Mouse (Mus musculus) midbrain, embryonic 15.5 days (tissue): ENCODE data around the gene Tango6. TPM values are rescaled to one million over a fixed set of nuclear protein-coding genes. Genes with fewer than 3 reads are reported as not detected.

Source experiments
- ATAC-seq: fragments of 200-750 bp; cut with Nextera tagmentation; replicated peaks from 2 replicates; pipeline ENCODE4 v1.8.0; 2017; ENCODE audit warnings: moderate TSS enrichment
- H3K27ac ChIP-seq: fragments of 300-500 bp; sonication (generic); 2 replicates; pipeline ENCODE4 v1.5.1; 2015; ENCODE audit warnings: mild to moderate bottlenecking, inconsistent platforms
- H3K27me3 ChIP-seq: fragments of 300-500 bp; sonication (generic); replicated peaks from 2 replicates; pipeline ENCODE4 v1.6.1; 2015; ENCODE audit warnings: inconsistent platforms
- H3K36me3 ChIP-seq: fragments of 300-500 bp; sonication (generic); replicated peaks from 2 replicates; pipeline ENCODE4 v1.6.1; 2015; ENCODE audit warnings: inconsistent platforms
- H3K4me1 ChIP-seq: fragments of 300-500 bp; sonication (generic); 2 replicates; pipeline ENCODE4 v1.6.1; 2015; ENCODE audit warnings: inconsistent platforms
- H3K4me2 ChIP-seq: fragments of 300-500 bp; sonication (generic); 2 replicates; pipeline ENCODE4 v1.6.1; 2015; ENCODE audit warnings: inconsistent platforms, mild to moderate bottlenecking, moderate library complexity
- H3K4me3 ChIP-seq: fragments of 300-500 bp; sonication (generic); 2 replicates; pipeline ENCODE4 v1.5.1; 2015; ENCODE audit warnings: mild to moderate bottlenecking, inconsistent platforms
- H3K9ac ChIP-seq: fragments of 300-500 bp; sonication (generic); 2 replicates; pipeline ENCODE4 v1.6.1; 2015; ENCODE audit warnings: mild to moderate bottlenecking, inconsistent platforms
- H3K9me3 ChIP-seq: fragments of 300-500 bp; sonication (generic); 2 replicates; pipeline ENCODE4 v1.6.1; 2016; ENCODE audit warnings: inconsistent platforms
- WGBS: fragments of 180-500 bp; shearing (Covaris S2); methylation state at CpG from one replicate; pipeline ENCODE4 v1.1.7; 2015; ENCODE audit warnings: mixed read lengths; 5-methylcytosine and 5-hydroxymethylcytosine counted together
- polyA plus RNA-seq: library from polyadenylated mRNA; unstranded; fragments of >200 nt; fragmentation: Nextera tagmentation; extraction: Ambion mirVana; gene quantifications from 2 replicates; pipeline ENCODE4 v1.2.1, GENCODE M21; 2015

Tango6 gene
- polyA plus RNA-seq, 1 experiment from 2014 or later, result 6.8 TPM

GRCm38 (mm10) chr8:106807461-106807860 lies 124.6 kb downstream of the Tango6 start:
- Histone ChIP-seq H3K27me3 (no peaks in the 10 kb centered on the region), H3K36me3 (no peaks in the 10 kb centered on the region), H3K4me1 (no peaks in the 10 kb centered on the region), H3K27ac (no peak overlapping the region), H3K9ac (no peak overlapping the region), H3K4me2 (no peak overlapping the region), H3K4me3 (no peak overlapping the region), H3K9me3 (no peaks in the 10 kb centered on the region; the same call in 1 of the 2 replicates)
- no peak for ATAC-seq
- whole genome bisulfite sequencing, result 87% methylated on average over 4 of the region's 4 CpGs

GRCm38 (mm10) chr8:106809726-106810125 lies 126.9 kb downstream of the Tango6 start:
- no peaks in the 10 kb centered on the region for H3K36me3 ChIP-seq
- no peaks in the 10 kb centered on the region; the same call in 1 of the 2 replicates for H3K9me3 ChIP-seq
- no peak overlapping the region for H3K27ac ChIP-seq
- ATAC-seq, result no peak
- WGBS, result 26% methylated on average over 9 of the region's 9 CpGs
- no peaks in the 10 kb centered on the region for H3K27me3 ChIP-seq
- H3K4me2 ChIP-seq, result no peak overlapping the region
- H3K9ac ChIP-seq, result no peak overlapping the region
- no peak overlapping the region for H3K4me3 ChIP-seq
- H3K4me1 ChIP-seq, result no peaks in the 10 kb centered on the region

- H3K36me3 ChIP-seq, result no peaks in the 10 kb centered on the region
- WGBS, result 86% methylated on average over 7 of the region's 7 CpGs
- H3K9ac ChIP-seq, result no peak overlapping the region
- H3K4me3 ChIP-seq, result no peak overlapping the region
- H3K27ac ChIP-seq, result no peak overlapping the region
- no peak overlapping the region for H3K4me2 ChIP-seq
- H3K27me3 ChIP-seq, result no peaks in the 10 kb centered on the region
- H3K4me1 ChIP-seq, result no peaks in the 10 kb centered on the region
- ATAC-seq, result no peak
- no peaks in the 10 kb centered on the region for H3K9me3 ChIP-seq
Measured at GRCm38 (mm10) chr8:106810406-106810805, 127.5 kb downstream of the Tango6 start.

- no peak overlapping the region for H3K4me3 ChIP-seq
- H3K4me2 ChIP-seq, result no peak overlapping the region
- H3K27me3 ChIP-seq, result no peaks in the 10 kb centered on the region
- no peak overlapping the region for H3K9ac ChIP-seq
- H3K36me3 ChIP-seq, result no peaks in the 10 kb centered on the region
- ATAC-seq, result no peak
- WGBS, result 88% methylated on average over 4 of the region's 4 CpGs
- H3K9me3 ChIP-seq, result no peaks in the 10 kb centered on the region
- H3K27ac ChIP-seq, result no peak overlapping the region
- no peaks in the 10 kb centered on the region for H3K4me1 ChIP-seq
Measured at GRCm38 (mm10) chr8:106812560-106812959, 129.7 kb downstream of the Tango6 start.

GRCm38 (mm10) chr8:106816431-106817170 lies 133.7 kb downstream of the Tango6 start:
- Histone ChIP-seq H3K27me3 (no peaks in the 10 kb centered on the region), H3K9ac (no peak overlapping the region)
- 69% methylated on average over 9 of the region's 9 CpGs for WGBS

GRCm38 (mm10) chr8:106817171-106817545 lies 134.3 kb downstream of the Tango6 start:
- Histone ChIP-seq H3K9me3 (no peaks in the 10 kb centered on the region), H3K27me3 (no peaks in the 10 kb centered on the region), H3K4me2 (no peak overlapping the region), H3K36me3 (no peaks in the 10 kb centered on the region), H3K4me1 (no peaks in the 10 kb centered on the region), H3K27ac (no peak overlapping the region), H3K9ac (no peak overlapping the region), H3K4me3 (no peak overlapping the region)
- 62% methylated on average over 4 of the region's 4 CpGs for WGBS
- ATAC-seq, result no peak

More at GRCm38 (mm10) chr8:106816431-106817170, 133.7 kb downstream of the Tango6 start:
- H3K27ac ChIP-seq, result no peak overlapping the region
- ATAC-seq, result no peak
- H3K4me1 ChIP-seq, result no peaks in the 10 kb centered on the region
- no peak overlapping the region for H3K4me2 ChIP-seq
- H3K4me3 ChIP-seq, result no peak overlapping the region
- no peaks in the 10 kb centered on the region for H3K9me3 ChIP-seq
- no peaks in the 10 kb centered on the region for H3K36me3 ChIP-seq

- Histone ChIP-seq H3K4me2 (no peak overlapping the region), H3K4me1 (no peaks in the 10 kb centered on the region), H3K9me3 (no peaks in the 10 kb centered on the region), H3K27ac (no peak overlapping the region), H3K4me3 (no peak overlapping the region), H3K9ac (no peak overlapping the region), H3K27me3 (no peaks in the 10 kb centered on the region), H3K36me3 (no peaks in the 10 kb centered on the region)
- 76% methylated on average over 17 of the region's 17 CpGs for WGBS
- ATAC-seq, result no peak
Measured at GRCm38 (mm10) chr8:106818626-106819515, 136.0 kb downstream of the Tango6 start.

GRCm38 (mm10) chr8:106819581-106819980 lies 136.7 kb downstream of the Tango6 start:
- H3K9ac ChIP-seq, result no peak overlapping the region
- no peak overlapping the region for H3K4me2 ChIP-seq
- no peaks in the 10 kb centered on the region for H3K36me3 ChIP-seq
- 82% methylated on average over 3 of the region's 3 CpGs for whole genome bisulfite sequencing
- H3K27me3 ChIP-seq, result no peaks in the 10 kb centered on the region
- H3K4me1 ChIP-seq, result no peaks in the 10 kb centered on the region
- no peak overlapping the region for H3K4me3 ChIP-seq
- H3K27ac ChIP-seq, result no peak overlapping the region
- no peak for ATAC-seq
- H3K9me3 ChIP-seq, result no peaks in the 10 kb centered on the region

- Histone ChIP-seq H3K36me3 (no peaks in the 10 kb centered on the region), H3K4me3 (no peak overlapping the region), H3K9me3 (no peaks in the 10 kb centered on the region), H3K4me2 (no peak overlapping the region), H3K4me1 (no peaks in the 10 kb centered on the region), H3K27ac (no peak overlapping the region), H3K9ac (no peak overlapping the region), H3K27me3 (no peaks in the 10 kb centered on the region)
- ATAC-seq, result no peak
- 88% methylated on average over 14 of the region's 14 CpGs for WGBS
Measured at GRCm38 (mm10) chr8:106820553-106821515, 138.0 kb downstream of the Tango6 start.

- no peaks in the 10 kb centered on the region for H3K9me3 ChIP-seq
- no peaks in the 10 kb centered on the region for H3K27me3 ChIP-seq
- no peak overlapping the region for H3K27ac ChIP-seq
- no peak for ATAC-seq
- H3K9ac ChIP-seq, result no peak overlapping the region
- H3K4me3 ChIP-seq, result no peak overlapping the region
- H3K36me3 ChIP-seq, result no peaks in the 10 kb centered on the region
- 90% methylated on average over 6 of the region's 6 CpGs for WGBS
- H3K4me2 ChIP-seq, result no peak overlapping the region
- H3K4me1 ChIP-seq, result no peaks in the 10 kb centered on the region
Measured at GRCm38 (mm10) chr8:106828921-106829320, 146.1 kb downstream of the Tango6 start.

GRCm38 (mm10) chr8:106829526-106830045 lies 146.7 kb downstream of the Tango6 start:
- no peak for ATAC-seq
- H3K9me3 ChIP-seq, result no peaks in the 10 kb centered on the region
- H3K9ac ChIP-seq, result no peak overlapping the region
- no peak overlapping the region for H3K4me3 ChIP-seq
- H3K27ac ChIP-seq, result no peak overlapping the region
- H3K4me2 ChIP-seq, result no peak overlapping the region
- 85% methylated on average over 5 of the region's 5 CpGs for WGBS
- no peaks in the 10 kb centered on the region for H3K27me3 ChIP-seq
- no peaks in the 10 kb centered on the region for H3K4me1 ChIP-seq
- H3K36me3 ChIP-seq, result no peaks in the 10 kb centered on the region
